Mouse (Mus musculus): ENCODE data around the gene Tardbp. TPM values are rescaled to one million over a fixed set of nuclear protein-coding genes. Genes with fewer than 3 reads are reported as not detected.

Gene Tardbp
- polyA plus RNA-seq, 1 experiment from 2014 or later: 302 TPM

- 95% methylated on average over 3 of the region's 3 CpGs for WGBS
- H3K4me1 ChIP-seq (replicated peaks): 0 out of 2 replicates have a peak, but pooled peaks cover 5% of the 10 kb centered on the region
- H3K27ac ChIP-seq: no peak overlapping the region
- no peaks in the 10 kb centered on the region for H3K9me3 ChIP-seq
- H3K4me3 ChIP-seq: no peak overlapping the region
- peaks cover 19% of the 10 kb centered on the region for H3K36me3 ChIP-seq
- DNase-seq (ENCODE audit: low spot score): peak; percentile 70
- H3K27me3 ChIP-seq (ENCODE audit: insufficient read depth, poor library complexity, severe bottlenecking): no peaks in the 10 kb centered on the region
These were observed 22.2 kb downstream of the Tardbp start for GRCm38 (mm10) chr4:148604541-148605165.

- no peak overlapping the region for H3K27ac ChIP-seq
- 81% methylated on average over 7 of the region's 7 CpGs for WGBS
- H3K9me3 ChIP-seq: no peaks in the 10 kb centered on the region
- H3K36me3 ChIP-seq: peaks cover 19% of the 10 kb centered on the region
- H3K27me3 ChIP-seq (ENCODE audit: insufficient read depth, poor library complexity, severe bottlenecking): no peaks in the 10 kb centered on the region
- DNase-seq (ENCODE audit: low spot score): no peak
- 0 out of 2 replicates have a peak, but pooled peaks cover 5% of the 10 kb centered on the region for H3K4me1 ChIP-seq (replicated peaks)
- H3K4me3 ChIP-seq: no peak overlapping the region
These were observed 22.7 kb downstream of the Tardbp start for GRCm38 (mm10) chr4:148604141-148604540.

GRCm38 (mm10) chr4:148603376-148604139 lies 23.3 kb downstream of the Tardbp start:
- Histone ChIP-seq H3K4me1 (replicated peaks) (0 out of 2 replicates have a peak, but pooled peaks cover 5% of the 10 kb centered on the region), H3K36me3 (peaks cover 22% of the 10 kb centered on the region), H3K9me3 (no peaks in the 10 kb centered on the region), H3K27me3 (ENCODE audit: insufficient read depth, poor library complexity, severe bottlenecking) (no peaks in the 10 kb centered on the region), H3K4me3 (no peak overlapping the region), H3K27ac (no peak overlapping the region)
- 63% methylated on average over 10 of the region's 10 CpGs for WGBS
- no peak for DNase-seq (ENCODE audit: low spot score)

GRCm38 (mm10) chr4:148602357-148603120 lies 24.3 kb downstream of the Tardbp start, which contains the start of gene Masp2:
Masp2 (plus strand) TSS chr4:148602554.
- H3K9me3 ChIP-seq: no peaks in the 10 kb centered on the region
- H3K4me3 ChIP-seq: no peak within 1 kb of the TSS
- DNase-seq (ENCODE audit: low spot score): no peak
- 0 out of 2 replicates have a peak, but pooled peaks cover 5% of the 10 kb centered on the region for H3K4me1 ChIP-seq (replicated peaks)
- whole genome bisulfite sequencing: 93% methylated on average over 14 of the region's 14 CpGs
- no peaks in the 10 kb centered on the region for H3K27me3 ChIP-seq (ENCODE audit: insufficient read depth, poor library complexity, severe bottlenecking)
- peaks cover 29% of the 10 kb centered on the region for H3K36me3 ChIP-seq
- H3K27ac ChIP-seq: no peak within 1 kb of the TSS

- no peak overlapping the region for H3K4me3 ChIP-seq
- no peak for DNase-seq (ENCODE audit: low spot score)
- H3K36me3 ChIP-seq: peaks cover 30% of the 10 kb centered on the region
- no peak overlapping the region for H3K27ac ChIP-seq
- 91% methylated on average over 4 of the region's 4 CpGs for WGBS
- H3K9me3 ChIP-seq: no peaks in the 10 kb centered on the region
- 0 out of 2 replicates have a peak, but pooled peaks cover 5% of the 10 kb centered on the region for H3K4me1 ChIP-seq (replicated peaks)
- no peaks in the 10 kb centered on the region for H3K27me3 ChIP-seq (ENCODE audit: insufficient read depth, poor library complexity, severe bottlenecking)
These were observed 24.9 kb downstream of the Tardbp start for GRCm38 (mm10) chr4:148601871-148602270.

- WGBS: 88% methylated on average over 4 of the region's 4 CpGs
These were observed 26.5 kb downstream of the Tardbp start for GRCm38 (mm10) chr4:148600316-148600715.

GRCm38 (mm10) chr4:148598826-148599225 lies 28.0 kb downstream of the Tardbp start:
- DNase-seq (ENCODE audit: low spot score): no peak
- H3K4me3 ChIP-seq: no peak overlapping the region
- WGBS: 95% methylated on average over 12 of the region's 12 CpGs
- no peaks in the 10 kb centered on the region for H3K27me3 ChIP-seq (ENCODE audit: insufficient read depth, poor library complexity, severe bottlenecking)
- no peaks in the 10 kb centered on the region for H3K9me3 ChIP-seq
- H3K4me1 ChIP-seq (replicated peaks): 0 out of 2 replicates have a peak, but pooled peaks cover 1% of the 10 kb centered on the region
- H3K27ac ChIP-seq: no peak overlapping the region
- H3K36me3 ChIP-seq: peaks cover 60% of the 10 kb centered on the region

More at GRCm38 (mm10) chr4:148600316-148600715, 26.5 kb downstream of the Tardbp start:
- no peak for DNase-seq (ENCODE audit: low spot score)
- Histone ChIP-seq H3K4me1 (replicated peaks) (0 out of 2 replicates have a peak, but pooled peaks cover 5% of the 10 kb centered on the region), H3K9me3 (no peaks in the 10 kb centered on the region), H3K36me3 (peaks cover 45% of the 10 kb centered on the region), H3K27me3 (ENCODE audit: insufficient read depth, poor library complexity, severe bottlenecking) (no peaks in the 10 kb centered on the region), H3K4me3 (no peak overlapping the region), H3K27ac (no peak overlapping the region)

- WGBS: 96% methylated on average over 3 of the region's 3 CpGs
- H3K36me3 ChIP-seq: peaks cover 72% of the 10 kb centered on the region
- no peak overlapping the region for H3K27ac ChIP-seq
- no peak overlapping the region for H3K4me3 ChIP-seq
- no peaks in the 10 kb centered on the region for H3K9me3 ChIP-seq
- DNase-seq (ENCODE audit: low spot score): no peak
- no peaks in the 10 kb centered on the region for H3K27me3 ChIP-seq (ENCODE audit: insufficient read depth, poor library complexity, severe bottlenecking)
- H3K4me1 ChIP-seq (replicated peaks): peaks cover 20% of the 10 kb centered on the region
These were observed 30.1 kb downstream of the Tardbp start for GRCm38 (mm10) chr4:148596731-148597130.

- H3K9me3 ChIP-seq: no peaks in the 10 kb centered on the region
- no peak overlapping the region for H3K27ac ChIP-seq
- DNase-seq (ENCODE audit: low spot score): no peak
- 93% methylated on average over 6 of the region's 6 CpGs for WGBS
- no peak overlapping the region for H3K4me3 ChIP-seq
- H3K27me3 ChIP-seq (ENCODE audit: insufficient read depth, poor library complexity, severe bottlenecking): no peaks in the 10 kb centered on the region
- H3K36me3 ChIP-seq: peaks cover 72% of the 10 kb centered on the region
- peaks cover 26% of the 10 kb centered on the region for H3K4me1 ChIP-seq (replicated peaks)
These were observed 30.9 kb downstream of the Tardbp start for GRCm38 (mm10) chr4:148595916-148596315.

GRCm38 (mm10) chr4:148593996-148594395 lies 32.8 kb downstream of the Tardbp start:
- H3K4me1 ChIP-seq (replicated peaks): peaks cover 30% of the 10 kb centered on the region
- no peaks in the 10 kb centered on the region for H3K27me3 ChIP-seq (ENCODE audit: insufficient read depth, poor library complexity, severe bottlenecking)
- no peaks in the 10 kb centered on the region for H3K9me3 ChIP-seq
- no peak overlapping the region for H3K27ac ChIP-seq
- peaks cover 63% of the 10 kb centered on the region for H3K36me3 ChIP-seq
- DNase-seq (ENCODE audit: low spot score): no peak
- 95% methylated on average over 11 of the region's 11 CpGs for WGBS
- H3K4me3 ChIP-seq: no peak overlapping the region

GRCm38 (mm10) chr4:148591637-148592380 lies 35.0 kb downstream of the Tardbp start:
- DNase-seq (ENCODE audit: low spot score): no peak
- no peaks in the 10 kb centered on the region for H3K9me3 ChIP-seq
- WGBS: under 1% methylated on average over 53 of the region's 53 CpGs
- H3K4me3 ChIP-seq: peak overlapping the region; percentile 98
- H3K36me3 ChIP-seq: peaks cover 41% of the 10 kb centered on the region
- no peaks in the 10 kb centered on the region for H3K27me3 ChIP-seq (ENCODE audit: insufficient read depth, poor library complexity, severe bottlenecking)
- H3K4me1 ChIP-seq (replicated peaks): peaks cover 30% of the 10 kb centered on the region
- peak overlapping the region; percentile 92 for H3K27ac ChIP-seq

- Histone ChIP-seq H3K4me1 (replicated peaks) (peaks cover 30% of the 10 kb centered on the region), H3K36me3 (peaks cover 35% of the 10 kb centered on the region), H3K27ac (peak within 1 kb of the TSS; percentile 92), H3K4me3 (peak within 1 kb of the TSS; percentile 98), H3K27me3 (ENCODE audit: insufficient read depth, poor library complexity, severe bottlenecking) (no peaks in the 10 kb centered on the region), H3K9me3 (no peaks in the 10 kb centered on the region)
- WGBS: under 1% methylated on average over 50 of the region's 50 CpGs
- peak; percentile 97 for DNase-seq (ENCODE audit: low spot score)
These were observed 35.6 kb downstream of the Tardbp start, which contains the start of gene Srm for GRCm38 (mm10) chr4:148591171-148591630. Srm (plus strand) TSS chr4:148591503.

All from hindbrain, embryonic 10.5 days (tissue).